Mouse (Mus musculus) midbrain, embryonic 10.5 days (tissue): Measurements from ENCODE around the gene Pnma1. TPM values are rescaled to one million over a fixed set of nuclear protein-coding genes. Genes with fewer than 3 reads are reported as not detected.

ENCODE experiments used
- DNase-seq: peaks from one replicate; pipeline ENCODE4 v3.0.0-alpha.2; 2017; ENCODE audit warnings: low spot score
- H3K27ac ChIP-seq: fragments of 300-500 bp; sonication (generic); replicated peaks from 2 replicates; pipeline ENCODE4 v1.5.1; 2016; ENCODE audit warnings: mild to moderate bottlenecking
- H3K27me3 ChIP-seq: fragments of 300-500 bp; sonication (generic); 2 replicates; pipeline ENCODE4 v1.6.1; 2016; ENCODE audit warnings: low read depth, mild to moderate bottlenecking; ENCODE audit not compliant: poor library complexity, severe bottlenecking
- H3K36me3 ChIP-seq: fragments of 300-500 bp; sonication (generic); 2 replicates; pipeline ENCODE4 v1.6.1; 2016; ENCODE audit warnings: mild to moderate bottlenecking, moderate library complexity
- H3K4me1 ChIP-seq: fragments of 300-500 bp; sonication (generic); 2 replicates; pipeline ENCODE4 v1.6.1; 2016
- H3K4me3 ChIP-seq: fragments of 300-500 bp; sonication (generic); 2 replicates; pipeline ENCODE4 v1.5.1; 2016; ENCODE audit warnings: mild to moderate bottlenecking, moderate library complexity
- H3K9me3 ChIP-seq: fragments of 300-500 bp; sonication (generic); replicated peaks from 2 replicates; pipeline ENCODE4 v1.6.1; 2016; ENCODE audit warnings: mild to moderate bottlenecking
- WGBS: fragments of 180-500 bp; shearing (Covaris S2); methylation state at CpG from one replicate; pipeline ENCODE4 v1.1.7; 2016; 5-methylcytosine and 5-hydroxymethylcytosine counted together
- polyA plus RNA-seq: library from polyadenylated mRNA; unstranded; fragments of >200 nt; fragmentation: Nextera tagmentation; extraction: Ambion mirVana; gene quantifications from 2 replicates; pipeline ENCODE4 v1.2.1, GENCODE M21; 2016

Gene Pnma1
- polyA plus RNA-seq, result 2.1 and 3.3 TPM in 2 replicates

- peak within 1 kb of the TSS; percentile 88 for H3K27ac ChIP-seq
- WGBS, result under 1% methylated on average over 50 of the region's 50 CpGs
- peaks cover 33% of the 10 kb centered on the region for H3K36me3 ChIP-seq
- no peaks in the 10 kb centered on the region for H3K27me3 ChIP-seq
- no peaks in the 10 kb centered on the region for H3K9me3 ChIP-seq
- peak; percentile 93 for DNase-seq
- peak within 1 kb of the TSS; percentile 69 for H3K4me3 ChIP-seq
- H3K4me1 ChIP-seq, result peaks cover 45% of the 10 kb centered on the region
These were observed at the start of gene Pnma1 for GRCm38 (mm10) chr12:84147954-84148621. TSS of gene Pnma1 (minus strand) at chr12:84148489.

GRCm38 (mm10) chr12:84195195-84195594 lies 46.9 kb upstream of the Pnma1 start:
- peaks cover 18% of the 10 kb centered on the region; the same call in 1 of the 2 replicates for H3K27me3 ChIP-seq
- no peak overlapping the region for H3K4me3 ChIP-seq
- H3K9me3 ChIP-seq, result no peaks in the 10 kb centered on the region
- H3K27ac ChIP-seq, result no peak overlapping the region
- peaks cover 90% of the 10 kb centered on the region for H3K4me1 ChIP-seq
- WGBS, result 62% methylated on average over 6 of the region's 6 CpGs
- no peaks in the 10 kb centered on the region for H3K36me3 ChIP-seq
- DNase-seq, result no peak

- Histone ChIP-seq H3K27ac (peak overlapping the region; percentile 95), H3K36me3 (no peaks in the 10 kb centered on the region), H3K27me3 (peaks cover 18% of the 10 kb centered on the region; the same call in 1 of the 2 replicates), H3K9me3 (no peaks in the 10 kb centered on the region), H3K4me1 (peaks cover 96% of the 10 kb centered on the region), H3K4me3 (peak overlapping the region; percentile 82)
- no peak for DNase-seq
- 6% methylated on average over 13 of the region's 13 CpGs for WGBS
These were observed 46.3 kb upstream of the Pnma1 start for GRCm38 (mm10) chr12:84194400-84195109.

GRCm38 (mm10) chr12:84193642-84194399 lies 45.5 kb upstream of the Pnma1 start:
- H3K4me1 ChIP-seq, result peaks cover 100% of the 10 kb centered on the region
- H3K9me3 ChIP-seq, result no peaks in the 10 kb centered on the region
- peak overlapping the region; percentile 95 for H3K27ac ChIP-seq
- H3K27me3 ChIP-seq, result peaks cover 14% of the 10 kb centered on the region; the same call in 1 of the 2 replicates
- peak overlapping the region; percentile 82 for H3K4me3 ChIP-seq
- peak; percentile 92 for DNase-seq
- under 1% methylated on average over 49 of the region's 49 CpGs for WGBS
- H3K36me3 ChIP-seq, result no peaks in the 10 kb centered on the region

- Histone ChIP-seq H3K4me3 (peak overlapping the region; percentile 82), H3K4me1 (peaks cover 100% of the 10 kb centered on the region), H3K36me3 (no peaks in the 10 kb centered on the region), H3K27me3 (peaks cover 13% of the 10 kb centered on the region; the same call in 1 of the 2 replicates), H3K9me3 (no peaks in the 10 kb centered on the region), H3K27ac (peak overlapping the region; percentile 95)
- DNase-seq, result peak; percentile 79
- under 1% methylated on average over 97 of the region's 102 CpGs for WGBS
These were observed 44.7 kb upstream of the Pnma1 start for GRCm38 (mm10) chr12:84192741-84193641.

- DNase-seq, result peak; percentile 42
- WGBS, result under 1% methylated on average over 13 of the region's 13 CpGs
- Histone ChIP-seq H3K4me1 (peaks cover 100% of the 10 kb centered on the region), H3K36me3 (peaks cover 4% of the 10 kb centered on the region), H3K27ac (peak overlapping the region; percentile 95), H3K27me3 (peaks cover 13% of the 10 kb centered on the region; the same call in 1 of the 2 replicates), H3K9me3 (no peaks in the 10 kb centered on the region), H3K4me3 (peak overlapping the region; percentile 82)
These were observed 44.0 kb upstream of the Pnma1 start for GRCm38 (mm10) chr12:84192280-84192679.

GRCm38 (mm10) chr12:84191770-84192169 lies 43.5 kb upstream of the Pnma1 start:
- H3K4me1 ChIP-seq, result peaks cover 100% of the 10 kb centered on the region
- H3K27ac ChIP-seq, result peak overlapping the region; percentile 95; the same call in 1 of the 2 replicates

GRCm38 (mm10) chr12:84191190-84191589 lies 42.9 kb upstream of the Pnma1 start:
- H3K36me3 ChIP-seq, result peaks cover 15% of the 10 kb centered on the region
- H3K9me3 ChIP-seq, result no peaks in the 10 kb centered on the region; the same call in 1 of the 2 replicates
- WGBS, result 76% methylated on average over 7 of the region's 7 CpGs
- H3K4me1 ChIP-seq, result peaks cover 97% of the 10 kb centered on the region
- no peak overlapping the region for H3K27ac ChIP-seq
- peaks cover 10% of the 10 kb centered on the region; the same call in 1 of the 2 replicates for H3K27me3 ChIP-seq
- no peak for DNase-seq
- peak overlapping the region; percentile 82 for H3K4me3 ChIP-seq

More at GRCm38 (mm10) chr12:84191770-84192169, 43.5 kb upstream of the Pnma1 start:
- peaks cover 9% of the 10 kb centered on the region for H3K36me3 ChIP-seq
- no peaks in the 10 kb centered on the region; the same call in 1 of the 2 replicates for H3K9me3 ChIP-seq
- peaks cover 13% of the 10 kb centered on the region; the same call in 1 of the 2 replicates for H3K27me3 ChIP-seq
- WGBS, result 31% methylated on average over 5 of the region's 5 CpGs
- H3K4me3 ChIP-seq, result peak overlapping the region; percentile 82
- DNase-seq, result no peak

- H3K4me1 ChIP-seq, result peaks cover 92% of the 10 kb centered on the region
- WGBS, result 56% methylated on average over 15 of the region's 15 CpGs
These were observed 42.0 kb upstream of the Pnma1 start for GRCm38 (mm10) chr12:84190151-84190820.

GRCm38 (mm10) chr12:84188881-84189444 lies 40.7 kb upstream of the Pnma1 start:
- Histone ChIP-seq H3K9me3 (no peaks in the 10 kb centered on the region; the same call in 1 of the 2 replicates), H3K4me1 (peaks cover 78% of the 10 kb centered on the region), H3K27me3 (no peaks in the 10 kb centered on the region), H3K27ac (peak overlapping the region; percentile 23; the same call in 1 of the 2 replicates), H3K36me3 (peaks cover 33% of the 10 kb centered on the region), H3K4me3 (no peak overlapping the region)
- DNase-seq, result no peak
- 69% methylated on average over 14 of the region's 14 CpGs for WGBS

More at GRCm38 (mm10) chr12:84190151-84190820, 42.0 kb upstream of the Pnma1 start:
- no peak for DNase-seq
- H3K36me3 ChIP-seq, result peaks cover 24% of the 10 kb centered on the region
- H3K4me3 ChIP-seq, result peak overlapping the region; percentile 18; the same call in 1 of the 2 replicates
- no peak overlapping the region for H3K27ac ChIP-seq
- no peaks in the 10 kb centered on the region; the same call in 1 of the 2 replicates for H3K9me3 ChIP-seq
- H3K27me3 ChIP-seq, result peaks cover under 1% of the 10 kb centered on the region; the same call in 1 of the 2 replicates
